Mouse (Mus musculus) heart, postnatal 0 days (tissue): ENCODE results near the gene Ing3. TPM values are rescaled to one million over a fixed set of nuclear protein-coding genes. Genes with fewer than 3 reads are reported as not detected.

Experiments
- ATAC-seq: fragments of 200-750 bp; cut with Nextera tagmentation; 2 replicates; pipeline ENCODE4 v1.8.0; 2017; ENCODE audit warnings: low read depth, moderate number of reproducible peaks, moderate library complexity; ENCODE audit not compliant: insufficient read depth
- DNase-seq: peaks from one replicate; pipeline ENCODE4 v3.0.0-alpha.2; 2016; ENCODE audit warnings: low spot score
- H3K27ac ChIP-seq: fragments of 300-500 bp; sonication (generic); 2 replicates; pipeline ENCODE4 v1.5.1; 2014; ENCODE audit warnings: low read depth, mild to moderate bottlenecking
- H3K27me3 ChIP-seq: fragments of 300-500 bp; sonication (generic); 2 replicates; pipeline ENCODE4 v1.6.1; 2014; ENCODE audit warnings: low read length, mixed read lengths; ENCODE audit not compliant: control insufficient read depth, insufficient read depth
- H3K36me3 ChIP-seq: fragments of 300-500 bp; sonication (generic); replicated peaks from 2 replicates; pipeline ENCODE4 v1.6.1; 2014; ENCODE audit warnings: low read length, mixed read lengths; ENCODE audit not compliant: control insufficient read depth, insufficient read depth
- H3K4me1 ChIP-seq: fragments of 300-500 bp; sonication (generic); 2 replicates; pipeline ENCODE4 v1.6.1; 2014; ENCODE audit warnings: antibody characterized with exemption; ENCODE audit not compliant: control insufficient read depth, insufficient read depth
- H3K4me2 ChIP-seq: fragments of 300-500 bp; sonication (generic); 2 replicates; pipeline ENCODE4 v1.6.1; 2014; ENCODE audit warnings: low read depth, mild to moderate bottlenecking, low read length, moderate library complexity
- H3K4me3 ChIP-seq: fragments of 300-500 bp; sonication (generic); 2 replicates; pipeline ENCODE4 v1.5.1; 2014; ENCODE audit warnings: low read depth, low read length
- H3K9ac ChIP-seq: fragments of 300-500 bp; sonication (generic); replicated peaks from 2 replicates; pipeline ENCODE4 v1.6.1; 2014; ENCODE audit warnings: low read depth, low read length, mixed read lengths
- H3K9me3 ChIP-seq: fragments of 300-500 bp; sonication (generic); replicated peaks from 2 replicates; pipeline ENCODE4 v1.6.1; 2016; ENCODE audit warnings: low read length; ENCODE audit not compliant: control insufficient read depth
- CTCF ChIP-seq: IDR thresholded peaks from 2 replicates; pipeline ENCODE4 v1.5.1; 2016; ENCODE audit warnings: antibody characterized with exemption, control low read depth, low read depth
- EP300 ChIP-seq: IDR thresholded peaks from 2 replicates; pipeline ENCODE4 v1.6.1; 2016; ENCODE audit warnings: antibody characterized with exemption, low read depth
- WGBS: fragments of 180-500 bp; shearing (Covaris S2); extraction: QIAGEN DNeasy Blood & Tissue Kit; methylation state at CpG from one replicate; pipeline ENCODE4 v1.1.7; 2014; 5-methylcytosine and 5-hydroxymethylcytosine counted together
- polyA plus RNA-seq: library from polyadenylated mRNA; unstranded; fragments of >200 nt; fragmentation: Nextera tagmentation; extraction: Ambion mirVana; gene quantifications from 2 replicates; pipeline ENCODE4 v1.2.1, GENCODE M21; 2015
- total RNA-seq: library from RNA; depleted of rRNA; stranded (reverse); fragments of >200 nt; gene quantifications from 2 replicates; pipeline ENCODE4 v1.2.3, GENCODE M21; 2014; ENCODE audit warnings: low replicate concordance

Gene Ing3
- total and polyA plus RNA-seq, 2 experiments from 2014 or later = 11.6 to 28.4 TPM

DNA sequence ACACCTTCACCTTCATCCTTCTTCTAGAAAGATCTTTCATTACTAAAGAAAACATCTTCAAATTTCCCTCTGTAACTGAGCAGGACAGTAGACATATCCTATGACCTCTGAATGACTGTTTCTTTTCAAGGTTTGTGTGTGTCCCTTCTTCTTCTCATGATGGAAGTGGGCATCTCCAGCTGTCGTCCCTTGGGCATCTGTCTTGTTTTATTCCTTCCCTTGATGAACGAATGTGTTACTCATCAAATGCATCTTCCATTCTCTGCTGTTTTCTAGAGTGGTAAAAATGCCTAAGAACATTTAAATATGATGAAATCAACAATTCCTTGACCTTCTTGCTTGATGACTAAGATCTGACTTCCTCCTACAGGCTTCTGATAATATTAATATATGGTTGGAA, 43.7 kb downstream of the Ing3 start:
- Histone ChIP-seq H3K27me3 (no peaks in the 10 kb centered on the region), H3K4me1 (no peaks in the 10 kb centered on the region), H3K36me3 (no peaks in the 10 kb centered on the region), H3K4me2 (no peak overlapping the region), H3K9ac (no peak overlapping the region), H3K9me3 (no peaks in the 10 kb centered on the region), H3K4me3 (no peak overlapping the region), H3K27ac (no peak overlapping the region)
- no peak for TF ChIP-seq CTCF
- no peak for TF ChIP-seq EP300
- ATAC-seq (no peak), DNase-seq (no peak)
- 80% methylated on average over 2 of the region's 2 CpGs for WGBS

- Histone ChIP-seq H3K36me3 (no peaks in the 10 kb centered on the region), H3K4me2 (no peak overlapping the region), H3K9ac (no peak overlapping the region), H3K4me1 (peaks cover 12% of the 10 kb centered on the region; the same call in 1 of the 2 replicates), H3K4me3 (no peak overlapping the region), H3K9me3 (no peaks in the 10 kb centered on the region), H3K27ac (peak overlapping the region; percentile 69), H3K27me3 (no peaks in the 10 kb centered on the region)
- no peak for ATAC-seq
- TF ChIP-seq EP300 (no peak), CTCF (no peak)
- no peak for DNase-seq
- 43% methylated on average over 4 of the region's 4 CpGs for WGBS
Observed at GRCm38 (mm10) chr6:21998131-21998530, 48.8 kb downstream of the Ing3 start.

DNA sequence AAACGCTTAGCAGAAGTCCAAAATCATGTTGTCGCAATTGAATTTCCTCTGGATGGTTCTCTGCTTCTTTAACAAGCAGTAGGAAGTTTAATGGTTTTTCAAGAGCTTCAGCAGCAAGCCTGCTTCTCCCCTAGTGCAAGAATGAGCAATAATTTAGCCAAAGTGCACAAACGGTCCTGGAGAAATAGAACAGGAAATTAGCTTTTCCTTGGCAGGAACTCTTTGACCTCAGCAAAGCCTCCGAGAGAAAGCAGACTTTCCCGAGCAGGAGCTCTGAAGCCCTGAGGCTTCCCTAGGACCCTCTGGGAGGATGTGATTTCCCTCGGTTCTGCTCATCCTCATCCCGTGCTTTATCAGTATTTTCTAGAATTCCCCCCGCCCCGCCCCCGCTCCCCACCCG, 49.7 kb downstream of the Ing3 start:
- Histone ChIP-seq H3K27me3 (no peaks in the 10 kb centered on the region), H3K4me3 (no peak overlapping the region), H3K9ac (no peak overlapping the region), H3K9me3 (no peaks in the 10 kb centered on the region), H3K4me1 (peaks cover 12% of the 10 kb centered on the region; the same call in 1 of the 2 replicates), H3K4me2 (peak overlapping the region; percentile 27), H3K27ac (peak overlapping the region; percentile 69), H3K36me3 (no peaks in the 10 kb centered on the region)
- TF ChIP-seq CTCF (no peak), EP300 (no peak)
- DNase-seq (peak; percentile 32), ATAC-seq (no peak)
- WGBS = 23% methylated on average over 11 of the region's 11 CpGs

DNA sequence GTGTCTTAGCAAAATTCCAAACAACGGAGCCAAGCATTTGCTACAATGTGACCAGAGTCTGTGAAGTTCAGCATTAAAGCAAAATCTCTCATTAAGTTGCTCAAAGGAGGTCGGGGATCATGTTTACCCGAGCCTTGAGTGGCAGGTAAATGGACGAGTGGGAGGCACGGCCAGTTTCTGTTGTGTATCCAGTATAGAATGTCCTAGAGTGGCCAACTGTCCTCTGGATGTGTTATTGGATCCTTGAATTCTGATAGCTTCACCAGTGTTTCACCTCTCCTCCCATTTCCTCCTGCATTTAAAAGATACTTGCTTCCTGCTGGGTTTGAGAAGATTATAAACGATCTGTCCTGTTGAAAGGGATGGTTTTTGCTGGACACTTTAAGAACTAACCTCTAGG, 50.7 kb downstream of the Ing3 start:
- H3K4me3 ChIP-seq = no peak overlapping the region
- peaks cover 12% of the 10 kb centered on the region; the same call in 1 of the 2 replicates for H3K4me1 ChIP-seq
- no peak for ATAC-seq
- WGBS = 40% methylated on average over 6 of the region's 6 CpGs
- DNase-seq = no peak
- TF ChIP-seq EP300 (no peak), CTCF (no peak)
- H3K27ac ChIP-seq = no peak overlapping the region
- no peaks in the 10 kb centered on the region for H3K36me3 ChIP-seq
- no peaks in the 10 kb centered on the region for H3K9me3 ChIP-seq
- H3K4me2 ChIP-seq = no peak overlapping the region
- H3K9ac ChIP-seq = no peak overlapping the region
- no peaks in the 10 kb centered on the region for H3K27me3 ChIP-seq

GRCm38 (mm10) chr6:22000881-22001280, 51.5 kb downstream of the Ing3 start:
- Histone ChIP-seq H3K4me1 (peaks cover 12% of the 10 kb centered on the region; the same call in 1 of the 2 replicates), H3K9me3 (no peaks in the 10 kb centered on the region), H3K27ac (0 out of 2 replicates have a peak overlapping the region, but pooled peaks have one; percentile 0), H3K9ac (no peak overlapping the region), H3K4me2 (no peak overlapping the region), H3K4me3 (no peak overlapping the region), H3K27me3 (no peaks in the 10 kb centered on the region), H3K36me3 (no peaks in the 10 kb centered on the region)
- 48% methylated on average over 3 of the region's 3 CpGs for WGBS
- no peak for ATAC-seq
- no peak for TF ChIP-seq CTCF
- no peak for TF ChIP-seq EP300
- DNase-seq = no peak

DNA sequence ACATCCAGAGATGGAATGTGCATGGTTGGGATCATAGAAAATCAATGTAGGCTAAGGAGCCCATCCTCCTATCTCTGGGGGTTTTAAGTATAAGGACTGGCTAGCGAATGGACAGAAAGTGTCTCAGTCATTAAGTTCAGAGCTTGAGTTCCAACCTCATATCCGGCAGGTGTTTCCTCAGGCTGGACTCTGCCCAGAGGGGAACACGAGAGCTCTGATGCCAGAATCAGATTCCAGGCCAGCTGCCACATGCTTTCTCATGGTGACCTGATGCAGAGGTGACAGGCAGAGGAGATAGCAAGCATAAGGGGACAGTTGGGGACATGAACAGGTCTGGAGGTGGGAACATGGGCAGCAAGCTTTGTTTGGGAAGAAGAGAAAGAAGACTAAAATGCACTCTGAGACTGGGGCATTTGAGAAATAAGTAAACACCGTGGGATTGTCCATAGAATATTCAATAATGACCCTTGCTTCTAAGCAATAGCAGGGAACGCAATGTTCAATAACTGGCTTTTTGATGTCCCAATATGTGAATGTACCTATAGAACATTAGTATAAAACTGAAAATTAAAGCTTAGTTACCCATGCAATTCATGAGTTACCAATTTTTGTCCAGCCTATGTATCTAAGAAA, 52.0 kb downstream of the Ing3 start:
- H3K9ac ChIP-seq = no peak overlapping the region
- no peak overlapping the region for H3K4me3 ChIP-seq
- H3K4me2 ChIP-seq = no peak overlapping the region
- H3K4me1 ChIP-seq = peaks cover 12% of the 10 kb centered on the region; the same call in 1 of the 2 replicates
- H3K27ac ChIP-seq = 0 out of 2 replicates have a peak overlapping the region, but pooled peaks have one; percentile 0
- no peak for TF ChIP-seq CTCF
- 0 out of 2 replicates have a peak, but pooled peaks have one; percentile 64 for TF ChIP-seq EP300
- H3K36me3 ChIP-seq = no peaks in the 10 kb centered on the region
- no peaks in the 10 kb centered on the region for H3K27me3 ChIP-seq
- DNase-seq (peak; percentile 24), ATAC-seq (no peak)
- 63% methylated on average over 5 of the region's 5 CpGs for WGBS
- H3K9me3 ChIP-seq = no peaks in the 10 kb centered on the region
